Comparison of ENCODE assay signal across 25 mouse cellular contexts in genomic region chr8:109363185-109363845, GRCm38 (mm10).
DNase-seq lines count a peak whose midpoint lies in the region; ATAC-seq and TF ChIP-seq lines count a peak whose summit lies in the region.
"Had no signal": no experiment of that assay in that cellular context is flagged by ENCODE, and none has a peak within 500 bp of the region (broad histone marks: within the 10 kb centered on the region; RNA-seq: fewer than 3 reads in every experiment).

No protein-coding gene starts in this region.

- no peaks in the 10 kb centered on the region for H3K9me3 ChIP-seq in midbrain, embryonic 13.5 days
- H3K9me3 ChIP-seq in midbrain, embryonic 10.5 days (replicated peaks) = no peaks in the 10 kb centered on the region
- H3K9me3 ChIP-seq in kidney, embryonic 14.5 days (ENCODE audit: control insufficient read depth, low read length) = no peaks in the 10 kb centered on the region
- H3K9me3 ChIP-seq: embryonic facial prominence, embryonic 15.5 days; forebrain, embryonic 12.5 days; heart, embryonic 10.5 days; hindbrain, embryonic 12.5 days had no signal

- no peak overlapping the region for H3K4me2 ChIP-seq in midbrain, embryonic 13.5 days (replicated peaks)
- no peak overlapping the region for H3K4me2 ChIP-seq in kidney, embryonic 14.5 days (replicated peaks; ENCODE audit: low read depth, low read length)
- H3K4me2 ChIP-seq: embryonic facial prominence, embryonic 15.5 days; forebrain, embryonic 12.5 days; hindbrain, embryonic 12.5 days had no signal

- no peak for TF ChIP-seq CTCF in left cerebral cortex, adult 2 months (IDR thresholded peaks at IDR 0.05)
- TF ChIP-seq CTCF in bone marrow, adult 2 months (IDR thresholded peaks at IDR 0.05; ENCODE audit: control insufficient read depth, insufficient read depth, low read length) = no peak

- H3K27ac ChIP-seq in left cerebral cortex, adult 2 months = peak overlapping the region; percentile 76; the same call in 1 of the 2 replicates
- 0 out of 2 replicates have a peak overlapping the region, but pooled peaks have one; percentile 98 for H3K27ac ChIP-seq in midbrain, embryonic 13.5 days
- H3K27ac ChIP-seq in midbrain, embryonic 10.5 days (replicated peaks) = no peak overlapping the region
- 0 out of 2 replicates have a peak overlapping the region, but pooled peaks have one; percentile 13 for H3K27ac ChIP-seq in bone marrow, adult 2 months (ENCODE audit: control insufficient read depth, insufficient read depth, low read depth, low read length, poor library complexity)
- no peak overlapping the region for H3K27ac ChIP-seq in kidney, embryonic 14.5 days (ENCODE audit: low read depth, low read length)
- H3K27ac ChIP-seq: embryonic facial prominence, embryonic 15.5 days; forebrain, embryonic 12.5 days; heart, embryonic 10.5 days; hindbrain, embryonic 12.5 days had no signal

- no peaks in the 10 kb centered on the region for H3K27me3 ChIP-seq in midbrain, embryonic 13.5 days
- no peaks in the 10 kb centered on the region for H3K27me3 ChIP-seq in midbrain, embryonic 10.5 days (ENCODE audit: low read depth, poor library complexity, severe bottlenecking)
- no peaks in the 10 kb centered on the region for H3K27me3 ChIP-seq in kidney, embryonic 14.5 days (ENCODE audit: control insufficient read depth, insufficient read depth, low read length)
- H3K27me3 ChIP-seq: embryonic facial prominence, embryonic 15.5 days; forebrain, embryonic 12.5 days; hindbrain, embryonic 12.5 days had no signal

- H3K4me3 ChIP-seq in left cerebral cortex, adult 2 months = no peak overlapping the region
- H3K4me3 ChIP-seq in midbrain, embryonic 13.5 days (replicated peaks) = no peak overlapping the region
- H3K4me3 ChIP-seq in midbrain, embryonic 10.5 days = no peak overlapping the region
- H3K4me3 ChIP-seq in bone marrow, adult 2 months (replicated peaks; ENCODE audit: control insufficient read depth, low read depth, low read length) = no peak overlapping the region
- no peak overlapping the region for H3K4me3 ChIP-seq in kidney, embryonic 14.5 days (ENCODE audit: low read length)
- H3K4me3 ChIP-seq: embryonic facial prominence, embryonic 15.5 days; forebrain, embryonic 12.5 days; heart, embryonic 10.5 days; hindbrain, embryonic 12.5 days had no signal

- peaks cover 43% of the 10 kb centered on the region for H3K4me1 ChIP-seq in midbrain, embryonic 13.5 days (replicated peaks)
- H3K4me1 ChIP-seq in midbrain, embryonic 10.5 days = peaks cover 38% of the 10 kb centered on the region
- no peaks in the 10 kb centered on the region for H3K4me1 ChIP-seq in bone marrow, adult 2 months (ENCODE audit: control insufficient read depth, insufficient read depth, low read length)
- H3K4me1 ChIP-seq in kidney, embryonic 14.5 days (ENCODE audit: control insufficient read depth, insufficient read depth, low read length) = peaks cover 6% of the 10 kb centered on the region; the same call in 1 of the 2 replicates

- H3K9ac ChIP-seq in midbrain, embryonic 13.5 days (replicated peaks) = no peak overlapping the region
- no peak overlapping the region for H3K9ac ChIP-seq in kidney, embryonic 14.5 days (ENCODE audit: low read depth, low read length)
- H3K9ac ChIP-seq: embryonic facial prominence, embryonic 15.5 days; forebrain, embryonic 12.5 days; forebrain, postnatal 0 days; hindbrain, embryonic 12.5 days had no signal

- no peak for TF ChIP-seq POLR2A in bone marrow, adult 2 months (IDR thresholded peaks at IDR 0.05; ENCODE audit: borderline replicate concordance, control insufficient read depth, low read depth, low read length)

- WGBS in midbrain, embryonic 13.5 days = 95% methylated on average over 15 of the region's 15 CpGs
- WGBS in midbrain, embryonic 10.5 days = 92% methylated on average over 15 of the region's 15 CpGs
- WGBS in bone marrow, adult 2 months = 82% methylated on average over 15 of the region's 15 CpGs
- 94% methylated on average over 15 of the region's 15 CpGs for WGBS in kidney, embryonic 14.5 days

- no peak for DNase-seq in left cerebral cortex, adult 2 months (ENCODE audit: extremely low spot score in 1 of 2, low spot score in 2 of 2)
- no peak for DNase-seq in left cerebral cortex, adult 11 months (ENCODE audit: low spot score)
- DNase-seq in midbrain, embryonic 10.5 days (ENCODE audit: low spot score) = no peak
- peak; percentile 2 for DNase-seq in 3T3-L1 (ENCODE audit: low read depth, low spot score)
- DNase-seq in cerebellum, adult 11-12 months = no peak
- DNase-seq: adrenal gland, adult 8-10 months; adrenal gland, postnatal 36 days; cerebellum, adult 2 months; cerebellum, postnatal 10 days; embryo, embryonic 11 days; forebrain, postnatal 0 days; gastrocnemius, postnatal 36 days; heart, adult 11 months; heart, postnatal 10 days; heart, postnatal 4 days had no signal

- intact Hi-C loops in left cerebral cortex, adult 2 months (cut with DNase I) = loop anchor here (2.0 to 10.0 kb wide), 2 partner anchors 101 to 179 kb away; no protein-coding TSS in a partner anchor

- no peaks in the 10 kb centered on the region for H3K36me3 ChIP-seq in midbrain, embryonic 13.5 days
- H3K36me3 ChIP-seq in midbrain, embryonic 10.5 days = no peaks in the 10 kb centered on the region
- H3K36me3 ChIP-seq in kidney, embryonic 14.5 days (ENCODE audit: control insufficient read depth, insufficient read depth, low read length) = no peaks in the 10 kb centered on the region
- H3K36me3 ChIP-seq: embryonic facial prominence, embryonic 15.5 days; forebrain, embryonic 12.5 days; G1E; heart, embryonic 10.5 days; hindbrain, embryonic 12.5 days had no signal

- no peak for ATAC-seq in midbrain, embryonic 13.5 days
- ATAC-seq in kidney, embryonic 14.5 days (ENCODE audit: low FRiP score, low TSS enrichment) = no peak
- ATAC-seq: forebrain, postnatal 0 days; hindbrain, embryonic 16.5 days; inflammation-experienced regulatory T-cells, adult 6 months had no signal

Comparison
In these comparisons a context has a peak if more than half of its experiments do, and no peak if none do; other contexts are left out.
1. H3K27ac ChIP-seq: peak in left cerebral cortex, adult 2 months (single experiment), midbrain, embryonic 13.5 days (single experiment) and bone marrow, adult 2 months (single experiment); none in midbrain, embryonic 10.5 days (single experiment) and kidney, embryonic 14.5 days (single experiment).